18 mouse cellular contexts compared by ENCODE assay signal in the genomic region with DNA sequence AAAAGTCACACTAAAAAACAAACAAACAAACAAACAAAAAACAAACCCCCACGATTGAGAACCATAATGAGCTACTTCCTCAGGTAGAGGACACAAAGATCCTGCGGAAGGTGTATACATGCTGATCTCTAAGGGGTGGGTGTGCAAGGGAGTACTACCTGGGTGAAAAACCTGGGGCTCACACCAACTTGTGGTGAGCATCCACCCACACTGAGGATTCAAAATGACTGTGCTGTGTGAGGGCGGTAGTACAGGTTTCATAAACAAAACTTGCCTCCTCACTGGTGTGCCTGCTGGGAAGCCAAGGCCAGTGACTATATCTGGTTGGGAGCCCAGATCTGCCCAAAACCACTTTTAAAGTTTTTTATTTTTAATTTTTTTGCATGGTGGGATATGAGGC.
"Had no signal": no experiment of that assay in that cellular context is flagged by ENCODE, and none has a peak within 500 bp of the region (broad histone marks: within the 10 kb centered on the region; RNA-seq: fewer than 3 reads in every experiment).

No protein-coding gene starts in this region.

- H3K27ac ChIP-seq: lung, embryonic 15.5 days; macrophage; midbrain, embryonic 13.5 days; midbrain, embryonic 15.5 days; neural tube, embryonic 12.5 days had no signal

- H3K36me3 ChIP-seq: lung, embryonic 15.5 days; midbrain, embryonic 13.5 days; midbrain, embryonic 15.5 days; neural tube, embryonic 12.5 days had no signal

- H3K4me1 ChIP-seq: lung, embryonic 15.5 days; megakaryocyte, embryonic 14.5 days; midbrain, embryonic 13.5 days; midbrain, embryonic 15.5 days; neural tube, embryonic 12.5 days had no signal

- DNase-seq: liver, postnatal 0 days; lung, adult 2 months; lung, postnatal 14 days; lung, postnatal 36 days; right cerebral cortex, postnatal 14 days; right cerebral cortex, postnatal 4 days; spleen, adult 18-20 months; thymus, adult 18-20 months; thymus, postnatal 14 days; thymus, postnatal 36 days had no signal

- H3K27me3 ChIP-seq: lung, embryonic 15.5 days; megakaryocyte, embryonic 14.5 days; midbrain, embryonic 13.5 days; midbrain, embryonic 15.5 days; neural tube, embryonic 12.5 days had no signal

- H3K9ac ChIP-seq: liver, postnatal 0 days; lung, embryonic 15.5 days; midbrain, embryonic 13.5 days; midbrain, embryonic 15.5 days; neural tube, embryonic 12.5 days had no signal

- H3K4me3 ChIP-seq: lung, embryonic 15.5 days; megakaryocyte, embryonic 14.5 days; midbrain, embryonic 13.5 days; midbrain, embryonic 15.5 days; neural tube, embryonic 12.5 days had no signal

- ATAC-seq: liver, postnatal 0 days; lung, postnatal 0 days; midbrain, embryonic 13.5 days; midbrain, embryonic 15.5 days had no signal

- H3K9me3 ChIP-seq: lung, embryonic 15.5 days; megakaryocyte, embryonic 14.5 days; midbrain, embryonic 13.5 days; midbrain, embryonic 15.5 days; neural tube, embryonic 12.5 days had no signal

- H3K4me2 ChIP-seq: lung, embryonic 15.5 days; midbrain, embryonic 11.5 days; midbrain, embryonic 13.5 days; midbrain, embryonic 15.5 days; neural tube, embryonic 12.5 days had no signal
